Mouse (Mus musculus) embryonic facial prominence, embryonic 11.5 days (tissue): ENCODE measurements around the gene Vipr2. TPM values are rescaled to one million over a fixed set of nuclear protein-coding genes. Genes with fewer than 3 reads are reported as not detected.

Source experiments
- ATAC-seq: fragments of 200-750 bp; cut with Nextera tagmentation; replicated peaks from 2 replicates; pipeline ENCODE4 v1.8.0; 2017; ENCODE audit warnings: low read depth; ENCODE audit not compliant: insufficient number of reproducible peaks, low FRiP score, low TSS enrichment
- DNase-seq: peaks from one replicate; pipeline ENCODE4 v3.0.0-alpha.2; 2015; ENCODE audit warnings: low spot score
- H3K27ac ChIP-seq: fragments of 300-500 bp; sonication (generic); replicated peaks from 2 replicates; pipeline ENCODE4 v1.5.1; 2014; ENCODE audit warnings: mild to moderate bottlenecking, low read depth, low read length, control low read depth
- H3K27me3 ChIP-seq: fragments of 300-500 bp; sonication (generic); 2 replicates; pipeline ENCODE4 v1.6.1; 2014; ENCODE audit warnings: mild to moderate bottlenecking, low read length, moderate library complexity, mixed read lengths; ENCODE audit not compliant: control insufficient read depth, insufficient read depth
- H3K36me3 ChIP-seq: fragments of 300-500 bp; sonication (generic); replicated peaks from 2 replicates; pipeline ENCODE4 v1.6.1; 2014; ENCODE audit warnings: low read depth, mild to moderate bottlenecking, low read length, moderate library complexity, mixed read lengths; ENCODE audit not compliant: control insufficient read depth, insufficient read depth
- H3K4me1 ChIP-seq: fragments of 300-500 bp; sonication (generic); 2 replicates; pipeline ENCODE4 v1.6.1; 2014; ENCODE audit warnings: low read length, mixed read lengths; ENCODE audit not compliant: control insufficient read depth, insufficient read depth
- H3K4me2 ChIP-seq: fragments of 300-500 bp; sonication (generic); 2 replicates; pipeline ENCODE4 v1.6.1; 2014; ENCODE audit warnings: low read depth, mild to moderate bottlenecking, control low read depth, low read length, moderate library complexity
- H3K4me3 ChIP-seq: fragments of 300-500 bp; sonication (generic); 2 replicates; pipeline ENCODE4 v1.5.1; 2014; ENCODE audit warnings: low read depth, low read length, control low read depth
- H3K9ac ChIP-seq: fragments of 300-500 bp; sonication (generic); replicated peaks from 2 replicates; pipeline ENCODE4 v1.6.1; 2014; ENCODE audit warnings: mild to moderate bottlenecking, control low read depth, low read length
- H3K9me3 ChIP-seq: fragments of 300-500 bp; sonication (generic); replicated peaks from 2 replicates; pipeline ENCODE4 v1.6.1; 2016; ENCODE audit warnings: mild to moderate bottlenecking, low read length, inconsistent platforms, mixed read lengths; ENCODE audit not compliant: control insufficient read depth
- WGBS: fragments of 180-500 bp; shearing (Covaris S2); extraction: QIAGEN DNeasy Blood & Tissue Kit; methylation state at CpG from one replicate; pipeline ENCODE4 v1.1.7; 2014; 5-methylcytosine and 5-hydroxymethylcytosine counted together
- polyA plus RNA-seq: library from polyadenylated mRNA; unstranded; fragments of >200 nt; fragmentation: Nextera tagmentation; extraction: Ambion mirVana; gene quantifications from 2 replicates; pipeline ENCODE4 v1.2.1, GENCODE M21; 2014

Vipr2 gene
- polyA plus RNA-seq, 1 experiment from 2014 or later, result 3.3 TPM

GRCm38 (mm10) chr12:116083125-116083524, 5.6 kb downstream of the Vipr2 start:
- Histone ChIP-seq H3K4me3 (no peak overlapping the region), H3K36me3 (no peaks in the 10 kb centered on the region), H3K9ac (no peak overlapping the region), H3K4me1 (no peaks in the 10 kb centered on the region), H3K27me3 (no peaks in the 10 kb centered on the region), H3K9me3 (no peaks in the 10 kb centered on the region), H3K27ac (no peak overlapping the region), H3K4me2 (no peak overlapping the region)
- no peak for DNase-seq
- 50% methylated on average over 6 of the region's 6 CpGs for WGBS
- ATAC-seq, result no peak

GRCm38 (mm10) chr12:116084294-116084693, 6.8 kb downstream of the Vipr2 start:
- Histone ChIP-seq H3K27ac (no peak overlapping the region), H3K9ac (no peak overlapping the region), H3K4me3 (no peak overlapping the region), H3K9me3 (no peaks in the 10 kb centered on the region), H3K36me3 (no peaks in the 10 kb centered on the region), H3K4me2 (no peak overlapping the region), H3K4me1 (no peaks in the 10 kb centered on the region), H3K27me3 (no peaks in the 10 kb centered on the region)
- 79% methylated on average over 2 of the region's 2 CpGs for WGBS
- ATAC-seq (no peak), DNase-seq (no peak)

GRCm38 (mm10) chr12:116086951-116087600, 9.6 kb downstream of the Vipr2 start:
- Histone ChIP-seq H3K36me3 (no peaks in the 10 kb centered on the region), H3K27ac (no peak overlapping the region), H3K9ac (no peak overlapping the region), H3K4me1 (no peaks in the 10 kb centered on the region), H3K4me3 (no peak overlapping the region), H3K4me2 (no peak overlapping the region), H3K27me3 (no peaks in the 10 kb centered on the region), H3K9me3 (no peaks in the 10 kb centered on the region)
- DNase-seq, result no peak
- 89% methylated on average over 5 of the region's 5 CpGs for WGBS
- no peak for ATAC-seq

GRCm38 (mm10) chr12:116089836-116090235, 12.3 kb downstream of the Vipr2 start:
- H3K9ac ChIP-seq, result no peak overlapping the region
- no peak overlapping the region for H3K27ac ChIP-seq
- ATAC-seq (no peak), DNase-seq (no peak)
- 86% methylated on average over 3 of the region's 3 CpGs for WGBS
- no peaks in the 10 kb centered on the region for H3K4me1 ChIP-seq
- no peaks in the 10 kb centered on the region for H3K36me3 ChIP-seq
- H3K9me3 ChIP-seq, result no peaks in the 10 kb centered on the region
- no peak overlapping the region for H3K4me2 ChIP-seq
- no peaks in the 10 kb centered on the region for H3K27me3 ChIP-seq
- H3K4me3 ChIP-seq, result no peak overlapping the region

- 85% methylated on average over 14 of the region's 14 CpGs for WGBS
- no peak overlapping the region for H3K4me2 ChIP-seq
- ATAC-seq (no peak), DNase-seq (no peak)
- no peaks in the 10 kb centered on the region for H3K27me3 ChIP-seq
- H3K9ac ChIP-seq, result no peak overlapping the region
- no peak overlapping the region for H3K4me3 ChIP-seq
- no peaks in the 10 kb centered on the region for H3K36me3 ChIP-seq
- no peaks in the 10 kb centered on the region for H3K4me1 ChIP-seq
- H3K27ac ChIP-seq, result no peak overlapping the region
- H3K9me3 ChIP-seq, result no peaks in the 10 kb centered on the region
Observed at GRCm38 (mm10) chr12:116094765-116095555, 17.4 kb downstream of the Vipr2 start.

GRCm38 (mm10) chr12:116096361-116096904, 18.9 kb downstream of the Vipr2 start:
- Histone ChIP-seq H3K36me3 (no peaks in the 10 kb centered on the region), H3K4me2 (no peak overlapping the region), H3K27me3 (no peaks in the 10 kb centered on the region), H3K4me1 (no peaks in the 10 kb centered on the region), H3K27ac (no peak overlapping the region), H3K4me3 (no peak overlapping the region), H3K9me3 (no peaks in the 10 kb centered on the region), H3K9ac (no peak overlapping the region)
- DNase-seq (no peak), ATAC-seq (no peak)
- 69% methylated on average over 3 of the region's 3 CpGs for WGBS

GRCm38 (mm10) chr12:116097166-116097565, 19.6 kb downstream of the Vipr2 start:
- 89% methylated on average over 8 of the region's 8 CpGs for WGBS
- Histone ChIP-seq H3K9ac (no peak overlapping the region), H3K4me1 (no peaks in the 10 kb centered on the region), H3K27ac (no peak overlapping the region), H3K4me3 (no peak overlapping the region), H3K27me3 (no peaks in the 10 kb centered on the region), H3K4me2 (no peak overlapping the region), H3K9me3 (no peaks in the 10 kb centered on the region), H3K36me3 (no peaks in the 10 kb centered on the region)
- ATAC-seq (no peak), DNase-seq (no peak)

GRCm38 (mm10) chr12:116101945-116102344, 24.4 kb downstream of the Vipr2 start:
- Histone ChIP-seq H3K4me3 (no peak overlapping the region), H3K27me3 (no peaks in the 10 kb centered on the region), H3K9me3 (no peaks in the 10 kb centered on the region), H3K4me2 (no peak overlapping the region), H3K27ac (no peak overlapping the region), H3K36me3 (no peaks in the 10 kb centered on the region), H3K9ac (no peak overlapping the region), H3K4me1 (no peaks in the 10 kb centered on the region)
- 90% methylated on average over 2 of the region's 2 CpGs for WGBS
- DNase-seq (no peak), ATAC-seq (no peak)
